In genomic region chr13:51930301-51930747, GRCm38 (mm10) we compare ENCODE assay signal across 9 mouse cellular contexts.
DNase-seq lines count a peak whose midpoint lies in the region; ATAC-seq and TF ChIP-seq lines count a peak whose summit lies in the region.
"Had no signal": no experiment of that assay in that cellular context is flagged by ENCODE, and none has a peak within 500 bp of the region (broad histone marks: within the 10 kb centered on the region; RNA-seq: fewer than 3 reads in every experiment).

No protein-coding gene starts in this region.

- ATAC-seq in kidney, embryonic 16.5 days (ENCODE audit: low FRiP score, low TSS enrichment): no peak
- 0 out of 2 replicates have a peak, but pooled peaks have one; percentile 44 for ATAC-seq in midbrain, postnatal 0 days (ENCODE audit: low FRiP score)
- no peak for ATAC-seq in megakaryocyte progenitor cell, adult 5-6 weeks (replicated peaks; ENCODE audit: poor library complexity)

- H3K27me3 ChIP-seq in kidney, adult 2 months (replicated peaks; ENCODE audit: control insufficient read depth, insufficient read depth, low read length): no peaks in the 10 kb centered on the region
- H3K27me3 ChIP-seq in kidney, embryonic 16.5 days (ENCODE audit: insufficient read depth, low read length): no peaks in the 10 kb centered on the region; the same call in 1 of the 2 replicates
- H3K27me3 ChIP-seq in midbrain, postnatal 0 days (ENCODE audit: insufficient read depth, low read length): no peaks in the 10 kb centered on the region

- H3K36me3 ChIP-seq in kidney, adult 2 months (ENCODE audit: control insufficient read depth, insufficient read depth, low read length): no peaks in the 10 kb centered on the region
- H3K36me3 ChIP-seq in kidney, embryonic 16.5 days (ENCODE audit: insufficient read depth, low read length): no peaks in the 10 kb centered on the region
- H3K36me3 ChIP-seq in midbrain, postnatal 0 days (ENCODE audit: insufficient read depth, low read length): no peaks in the 10 kb centered on the region

- intact Hi-C loops in heart, postnatal 10 days (cut with DNase I): no loop called here

- H3K4me2 ChIP-seq in kidney, embryonic 16.5 days (replicated peaks; ENCODE audit: low read depth, low read length): no peak overlapping the region
- H3K4me2 ChIP-seq in midbrain, postnatal 0 days (ENCODE audit: low read depth, low read length, poor library complexity, severe bottlenecking): no peak overlapping the region

- TF ChIP-seq CTCF in kidney, adult 2 months (conservative IDR thresholded peaks at IDR 0.05; ENCODE audit: insufficient read depth, insufficient read length, low read depth, low read length): no peak
- no peak for TF ChIP-seq CTCF in midbrain, postnatal 0 days (IDR thresholded peaks at IDR 0.05)

- 0 out of 2 replicates have a peak, but pooled peaks cover 2% of the 10 kb centered on the region for H3K4me1 ChIP-seq in kidney, adult 2 months (ENCODE audit: control insufficient read depth, insufficient read depth, low read length)
- H3K4me1 ChIP-seq in kidney, embryonic 16.5 days (ENCODE audit: insufficient read depth, low read length): no peaks in the 10 kb centered on the region
- no peaks in the 10 kb centered on the region for H3K4me1 ChIP-seq in midbrain, postnatal 0 days (ENCODE audit: insufficient read depth, low read length)

- H3K9ac ChIP-seq in kidney, embryonic 16.5 days (replicated peaks; ENCODE audit: low read length): no peak overlapping the region
- H3K9ac ChIP-seq in midbrain, postnatal 0 days (replicated peaks; ENCODE audit: low read length, poor library complexity, severe bottlenecking): no peak overlapping the region

- TF ChIP-seq POLR2A in kidney, adult 2 months (IDR thresholded peaks at IDR 0.05; ENCODE audit: low read depth, low read length): no peak

- WGBS in kidney, adult 2 months: 46% methylated on average over 6 of the region's 6 CpGs
- WGBS in kidney, embryonic 16.5 days: 60% methylated on average over 6 of the region's 6 CpGs
- 26% methylated on average over 6 of the region's 6 CpGs for WGBS in midbrain, postnatal 0 days

- H3K27ac ChIP-seq in kidney, adult 2 months (ENCODE audit: insufficient read depth, low read depth, low read length): no peak overlapping the region
- no peak overlapping the region for H3K27ac ChIP-seq in kidney, embryonic 16.5 days (ENCODE audit: low read length)
- H3K27ac ChIP-seq in midbrain, postnatal 0 days (ENCODE audit: low read depth, low read length): no peak overlapping the region
- H3K27ac ChIP-seq: macrophage had no signal

- H3K4me3 ChIP-seq in kidney, adult 2 months (ENCODE audit: insufficient read depth, low read depth, low read length): no peak overlapping the region
- H3K4me3 ChIP-seq in kidney, embryonic 16.5 days (ENCODE audit: low read length): no peak overlapping the region
- no peak overlapping the region for H3K4me3 ChIP-seq in midbrain, postnatal 0 days (ENCODE audit: low read depth, low read length)

- DNase-seq in kidney, adult 2 months: peak; percentile 70
- DNase-seq in adipocyte (ENCODE audit: low spot score): peak; percentile 89
- DNase-seq in cerebellum, adult 9-11 months: peak; percentile 45
- peak; percentile 56 to 71 for DNase-seq in heart, postnatal 10 days
- peak; percentile 69 for DNase-seq in midbrain, postnatal 0 days (ENCODE audit: low spot score)
- no peak for DNase-seq in lung, postnatal 25 days (ENCODE audit: low spot score)

- no peaks in the 10 kb centered on the region for H3K9me3 ChIP-seq in kidney, embryonic 16.5 days (ENCODE audit: low read length)
- no peaks in the 10 kb centered on the region for H3K9me3 ChIP-seq in midbrain, postnatal 0 days (ENCODE audit: low read length)
